Mouse (Mus musculus) left cerebral cortex, postnatal 10 days (tissue): Measurements from ENCODE around the gene Zfhx3. TPM values are rescaled to one million over a fixed set of nuclear protein-coding genes. Genes with fewer than 3 reads are reported as not detected.
A peak's percentile ranks its signal among the peaks of the same experiment; 100 is the strongest.

Source experiments
- DNase-seq, 2 experiments: peaks; one replicate each; pipeline ENCODE4 v3.0.0; 2021 to 2022; ENCODE audit warnings: low spot score in 2 of 2, mixed read lengths in 1 of 2; ENCODE audit errors: extremely low spot score in 1 of 2
- intact Hi-C: fragments of 180-260 bp; cut with DNase I; formaldehyde crosslinking; loops from one replicate; pipeline ENCODE4 v1.15.1; 2025
- total RNA-seq, 2 experiments: library from RNA; stranded (reverse); gene quantifications; 2 replicates each; pipeline ENCODE4 v1.2.3; 2021

Zfhx3 gene
- total RNA-seq, 2 experiments from 2014 or later = 3.9 to 4.4 TPM

DNA sequence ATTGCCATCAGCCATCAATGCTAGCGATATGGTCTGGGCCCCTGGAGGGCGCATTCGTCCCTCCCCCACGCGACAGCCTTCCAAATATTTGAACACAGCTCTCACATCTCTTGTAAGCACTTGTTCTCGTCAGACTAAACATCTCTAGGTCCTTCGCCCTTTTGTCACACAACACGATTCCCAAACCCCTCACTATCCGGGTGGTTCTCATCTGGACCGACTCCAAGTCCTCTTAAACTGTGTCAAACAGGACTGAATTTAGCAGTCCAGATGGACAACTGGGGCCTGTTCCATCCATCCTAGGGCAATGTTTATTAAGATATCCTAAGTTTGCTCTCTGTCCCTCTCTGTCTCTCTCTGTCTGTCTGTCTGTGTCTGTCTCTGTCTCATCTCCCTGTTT, 532.1 kb downstream of the Zfhx3 start:
- intact Hi-C loops = no loop called here
- no peak for DNase-seq

DNA sequence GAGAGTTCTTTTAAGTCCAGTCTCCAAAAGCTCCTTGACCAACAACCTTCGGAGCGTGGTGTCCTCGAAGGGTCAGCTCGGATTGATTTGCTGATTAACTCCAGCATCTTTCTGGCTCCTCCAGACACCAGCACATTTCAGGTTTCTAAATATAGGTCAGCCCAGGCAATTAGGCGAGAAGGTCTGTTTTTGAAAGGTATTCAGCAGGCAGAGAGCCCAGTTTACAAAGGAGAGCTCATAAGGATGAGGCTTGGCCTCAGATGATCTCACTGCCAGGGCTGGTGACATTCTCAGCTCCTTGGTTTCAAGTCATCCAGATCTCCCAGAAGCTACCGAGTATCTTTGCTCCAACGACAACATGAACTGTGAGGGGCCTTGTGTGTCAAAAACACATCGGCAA, 535.7 kb downstream of the Zfhx3 start:
- intact Hi-C loops = no loop called here
- no peak for DNase-seq

DNA sequence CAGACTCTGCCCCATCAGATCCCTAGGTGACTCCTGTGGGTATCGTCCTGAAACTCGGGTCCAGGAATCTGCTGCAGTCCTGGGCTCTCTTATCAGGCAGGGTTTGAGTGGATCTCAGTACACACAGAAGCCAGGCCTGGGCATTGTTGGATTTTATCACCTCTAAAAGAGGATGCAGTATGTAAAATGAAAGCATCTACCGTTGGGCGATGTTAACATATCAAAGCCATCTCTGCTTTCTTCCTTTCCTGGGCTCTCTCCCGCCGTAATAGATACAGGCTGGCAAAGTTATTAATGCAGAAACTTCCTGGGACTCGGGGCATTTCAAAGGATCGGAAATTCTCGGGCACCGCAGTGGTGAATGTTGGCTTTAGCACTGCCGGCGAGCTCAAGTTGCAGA, 537.7 kb downstream of the Zfhx3 start:
- intact Hi-C loops = no loop called here
- no peak for DNase-seq

DNA sequence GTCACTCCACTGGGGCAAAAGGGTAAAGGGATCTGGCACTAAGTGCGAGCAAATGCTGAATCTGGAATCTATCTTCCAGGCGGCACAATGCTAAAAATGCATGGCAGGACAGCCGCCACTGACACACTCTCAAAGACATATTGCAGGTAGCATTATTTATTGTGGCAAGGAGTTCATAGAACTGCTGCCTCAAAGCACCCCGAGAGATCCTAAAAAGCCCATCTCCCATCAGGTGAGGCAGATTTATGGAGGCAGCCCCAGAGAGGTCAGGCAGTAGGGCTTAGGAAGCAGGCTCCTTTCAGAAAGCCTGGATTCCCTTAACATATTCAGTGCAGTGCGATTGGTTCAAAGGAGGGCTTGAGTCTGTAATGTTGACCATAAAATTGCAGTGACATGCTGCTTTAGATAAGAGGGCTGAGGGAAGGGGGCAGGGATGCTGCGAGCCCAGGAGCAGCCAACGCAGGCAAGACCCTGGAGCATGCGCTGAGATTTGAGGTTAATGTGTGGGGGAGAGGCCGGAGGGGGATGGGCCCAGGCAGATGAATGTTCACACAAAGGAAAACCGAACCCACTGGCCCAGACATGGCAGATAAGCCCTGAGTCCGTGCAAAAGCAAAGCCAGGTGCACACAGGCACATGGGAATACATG, 538.8 kb downstream of the Zfhx3 start:
- intact Hi-C loops = no loop called here
- DNase-seq = no peak

DNA sequence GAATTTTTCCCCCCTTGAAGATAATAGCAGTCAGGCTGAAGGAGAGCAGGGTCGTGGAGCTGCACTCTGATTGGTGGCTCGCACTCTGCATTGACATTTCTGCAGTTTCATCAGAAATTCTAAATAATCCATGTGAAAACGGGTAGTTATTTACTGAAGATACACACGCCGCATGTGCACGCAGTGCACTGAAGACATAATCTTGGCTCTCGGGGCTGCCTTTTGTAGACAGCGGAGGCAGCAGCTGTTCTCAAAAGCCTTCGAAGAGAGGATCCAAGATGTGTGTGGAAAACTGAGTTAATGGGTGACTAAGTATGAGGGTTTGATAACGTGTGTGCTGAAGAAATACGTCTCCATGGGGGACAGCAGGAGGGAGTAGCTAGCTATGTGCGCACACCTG, 553.7 kb downstream of the Zfhx3 start:
- DNase-seq = no peak

DNA sequence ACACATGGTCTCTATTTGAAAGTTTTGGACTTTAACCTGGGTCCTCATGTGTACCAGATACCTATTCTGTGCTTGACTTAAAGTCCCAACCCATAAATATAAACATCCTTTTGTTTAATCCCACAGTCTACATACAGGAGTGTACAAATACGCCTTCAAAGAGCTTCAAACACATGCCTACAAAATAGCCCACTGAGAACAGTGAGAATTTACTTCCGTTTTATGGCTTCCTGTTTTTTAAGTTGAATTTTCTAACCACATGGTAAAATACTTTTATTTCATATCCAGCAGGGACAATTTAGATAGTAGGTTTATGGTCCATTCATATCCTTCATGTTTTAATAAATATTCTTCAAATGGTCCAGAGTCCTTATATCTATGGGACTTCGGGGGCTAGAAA, 564.3 kb downstream of the Zfhx3 start:
- intact Hi-C loops = no loop called here
- no peak for DNase-seq

More for the DNA sequence above, 553.7 kb downstream of the Zfhx3 start:
- intact Hi-C loops = no loop called here

DNA sequence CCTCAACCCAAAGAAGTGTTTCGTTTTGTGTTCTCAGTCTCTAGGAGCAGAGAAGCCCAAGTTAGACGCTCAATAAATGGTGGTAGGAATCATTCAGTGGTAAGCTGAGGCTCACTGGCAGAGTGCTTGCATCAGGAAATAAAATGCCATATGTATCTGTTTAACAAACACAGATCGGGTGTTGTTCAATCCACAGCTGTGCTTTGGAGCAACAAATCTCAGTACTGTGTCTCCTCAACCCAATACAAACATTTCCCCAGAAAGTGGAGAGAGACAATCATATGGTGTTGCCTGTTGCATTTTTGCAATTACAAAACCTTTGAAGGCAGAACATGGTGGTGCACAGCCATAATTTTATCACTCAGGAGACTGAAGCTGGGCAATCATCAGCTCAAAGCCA, 565.3 kb downstream of the Zfhx3 start:
- no peak for DNase-seq
- intact Hi-C loops = no loop called here

DNA sequence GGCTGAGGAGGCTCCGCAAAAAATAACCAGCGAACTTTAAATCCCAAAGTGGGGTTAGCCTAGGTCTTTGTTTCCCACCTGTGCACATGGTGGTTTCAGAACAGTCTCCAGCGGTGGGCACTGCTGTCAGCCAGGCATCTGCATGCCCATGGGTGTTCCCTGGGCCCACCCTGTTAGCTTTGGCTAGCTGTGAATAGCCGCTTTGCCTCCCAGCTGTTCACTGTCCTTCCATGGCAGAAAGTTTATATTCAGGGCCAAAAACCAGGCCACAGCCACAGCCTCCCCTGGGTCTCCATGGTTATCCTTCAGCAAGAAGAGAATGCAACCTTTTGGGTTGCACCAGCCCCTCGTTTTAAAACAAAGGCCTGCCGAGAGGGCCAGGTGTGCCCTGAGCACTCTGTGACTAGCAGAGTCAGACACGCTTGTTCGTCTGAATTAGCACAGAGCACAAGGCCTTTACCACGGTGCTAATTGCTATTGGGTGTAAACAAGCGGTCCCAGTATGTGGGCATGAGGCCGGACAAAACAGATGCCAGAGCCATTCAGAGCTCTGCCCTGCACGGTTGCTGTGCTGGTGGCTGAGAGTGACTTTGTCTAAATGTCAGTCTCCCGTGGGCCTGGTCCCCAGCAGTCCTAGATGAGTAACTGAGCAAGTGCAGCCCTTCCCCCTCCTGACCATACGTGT, 568.3 kb downstream of the Zfhx3 start:
- intact Hi-C loops = no loop called here
- DNase-seq = no peak

DNA sequence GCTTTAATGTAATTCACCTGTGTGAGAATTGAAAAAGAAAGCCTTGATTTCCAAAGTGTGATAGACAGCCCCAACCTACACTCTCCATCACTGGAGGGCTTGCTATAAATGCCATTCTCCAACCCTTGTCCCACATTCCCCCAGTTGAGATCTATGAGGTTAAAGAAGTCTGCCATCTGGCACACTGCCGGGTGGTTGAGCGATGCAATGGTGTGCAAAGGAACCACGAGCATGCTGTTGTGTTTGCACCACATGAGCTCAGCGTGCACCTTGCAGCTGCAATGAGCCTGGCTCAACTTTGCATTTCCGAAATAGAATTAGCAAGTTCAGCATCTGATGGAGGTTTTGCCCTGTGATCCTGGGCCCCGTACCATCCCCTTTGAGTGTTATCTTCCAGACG, 575.7 kb downstream of the Zfhx3 start:
- no peak for DNase-seq
- intact Hi-C loops = no loop called here

DNA sequence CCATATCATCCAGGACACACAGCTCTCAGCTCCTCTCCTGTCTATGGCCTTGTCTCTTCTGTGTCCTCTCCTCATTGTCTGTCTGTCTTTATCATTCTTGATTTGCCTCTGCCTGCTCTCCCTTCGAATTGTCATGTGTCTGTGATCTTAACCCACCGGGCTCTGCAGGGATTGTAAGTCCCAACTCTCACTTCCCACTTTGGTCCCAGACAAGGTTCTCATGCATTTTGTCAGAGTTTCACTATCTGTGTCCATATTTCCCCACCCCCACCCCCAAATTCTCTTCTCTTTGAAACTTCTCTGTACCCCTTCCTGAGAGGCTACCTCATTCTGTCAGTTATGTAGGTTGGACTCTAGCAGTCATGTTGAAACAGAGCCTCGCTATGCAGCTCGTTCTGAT, 579.6 kb downstream of the Zfhx3 start:
- intact Hi-C loops = no loop called here
- no peak for DNase-seq

DNA sequence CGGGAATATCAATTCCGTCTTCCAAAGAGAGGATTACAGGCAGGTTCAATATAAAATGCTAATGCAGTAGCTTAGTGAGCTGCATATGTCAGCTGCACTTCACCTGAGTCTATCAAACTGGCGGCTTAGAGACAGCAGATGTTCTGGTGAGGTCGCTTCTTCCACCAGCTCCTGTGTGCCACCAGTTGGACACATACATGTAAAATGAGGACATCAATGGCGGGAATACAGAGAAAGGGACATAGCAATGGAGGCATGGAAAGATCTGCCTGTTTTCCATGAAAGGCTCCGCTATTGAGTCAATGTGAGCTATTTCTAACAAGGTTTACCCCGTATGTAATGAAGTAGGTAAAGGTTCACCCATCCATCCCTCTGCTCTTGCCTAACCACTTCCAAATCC, 587.0 kb downstream of the Zfhx3 start:
- no peak for DNase-seq
- intact Hi-C loops = no loop called here

DNA sequence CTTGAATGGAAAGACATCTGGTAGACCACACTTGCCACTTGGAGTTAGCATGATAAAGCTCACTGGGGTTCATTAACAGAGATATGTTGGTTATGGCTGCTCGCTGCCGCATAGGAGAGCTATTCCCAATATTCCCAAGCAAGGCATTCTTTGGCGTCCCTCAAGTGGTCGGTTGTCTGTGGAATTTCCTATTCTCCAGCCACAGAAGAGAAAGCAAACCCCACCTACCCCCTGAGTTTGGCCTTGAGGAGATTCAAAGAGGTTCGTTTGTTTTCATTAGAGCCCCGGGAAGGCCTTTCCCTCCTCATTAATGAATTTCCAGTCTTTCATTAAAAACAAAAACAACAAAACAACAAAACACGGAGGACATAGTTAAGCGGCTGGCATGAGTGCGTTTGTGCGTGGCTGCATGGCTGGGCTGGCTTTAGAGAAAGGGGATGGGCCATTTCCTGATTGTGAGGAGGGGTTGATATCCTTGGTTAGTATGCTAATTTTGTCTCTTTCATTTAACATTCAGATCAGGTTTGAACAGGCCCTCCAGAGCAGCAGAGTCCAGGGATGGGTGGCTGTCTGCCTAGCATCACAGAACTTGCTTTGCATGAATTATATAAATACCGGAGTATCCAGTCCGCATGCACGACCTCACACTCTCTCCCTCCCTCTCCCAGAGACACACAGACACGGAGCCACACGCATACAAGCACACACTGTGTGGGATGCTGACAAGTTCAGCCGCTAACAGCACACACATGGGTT, 592.9 kb downstream of the Zfhx3 start:
- intact Hi-C loops = no loop called here
- no peak for DNase-seq

DNA sequence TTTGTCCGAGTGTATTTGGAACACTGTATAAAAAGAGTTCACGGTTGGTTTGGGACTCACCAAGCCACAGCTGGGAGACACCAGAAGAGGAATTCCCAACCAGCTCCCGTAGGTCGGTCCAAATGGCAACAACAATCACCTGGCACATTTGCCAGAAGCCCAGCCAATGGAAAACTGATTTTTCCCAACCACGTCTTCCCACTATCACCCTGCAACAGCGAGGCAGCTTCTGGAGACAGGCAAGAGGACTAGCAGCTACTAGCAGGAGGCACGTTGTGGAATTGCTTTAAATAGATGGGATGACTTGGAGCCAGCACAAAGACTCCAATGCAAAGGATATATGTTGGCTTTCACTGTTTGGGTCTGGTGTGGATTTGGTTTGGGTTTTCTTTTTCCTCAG, 593.7 kb downstream of the Zfhx3 start:
- peak in 1 of 2 experiments; percentile 10 for DNase-seq
- intact Hi-C loops = no loop called here

DNA sequence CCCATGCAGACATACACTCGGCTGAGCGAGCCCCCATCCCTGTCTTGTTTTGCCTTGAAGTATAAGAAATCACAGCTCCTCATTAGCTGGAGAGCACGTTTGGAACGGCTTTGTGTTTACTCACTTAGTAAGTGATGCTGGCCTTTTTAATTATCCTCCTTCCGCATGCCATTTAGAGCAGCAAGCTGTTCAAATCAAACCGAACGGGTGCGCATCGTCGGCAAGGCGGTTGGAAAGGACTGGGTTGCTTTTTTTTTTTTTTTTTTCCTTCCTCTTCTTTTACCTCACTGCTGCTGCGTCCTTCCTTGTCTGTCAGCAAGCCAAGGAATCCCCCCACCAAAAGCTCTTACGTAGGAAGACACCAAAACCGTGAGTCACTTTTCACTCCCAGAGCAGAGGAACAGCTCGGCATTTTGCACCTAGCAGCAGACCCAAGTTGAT, 594.5 kb downstream of the Zfhx3 start:
- intact Hi-C loops = no loop called here
- DNase-seq = peak in 1 of 2 experiments; percentile 36

DNA sequence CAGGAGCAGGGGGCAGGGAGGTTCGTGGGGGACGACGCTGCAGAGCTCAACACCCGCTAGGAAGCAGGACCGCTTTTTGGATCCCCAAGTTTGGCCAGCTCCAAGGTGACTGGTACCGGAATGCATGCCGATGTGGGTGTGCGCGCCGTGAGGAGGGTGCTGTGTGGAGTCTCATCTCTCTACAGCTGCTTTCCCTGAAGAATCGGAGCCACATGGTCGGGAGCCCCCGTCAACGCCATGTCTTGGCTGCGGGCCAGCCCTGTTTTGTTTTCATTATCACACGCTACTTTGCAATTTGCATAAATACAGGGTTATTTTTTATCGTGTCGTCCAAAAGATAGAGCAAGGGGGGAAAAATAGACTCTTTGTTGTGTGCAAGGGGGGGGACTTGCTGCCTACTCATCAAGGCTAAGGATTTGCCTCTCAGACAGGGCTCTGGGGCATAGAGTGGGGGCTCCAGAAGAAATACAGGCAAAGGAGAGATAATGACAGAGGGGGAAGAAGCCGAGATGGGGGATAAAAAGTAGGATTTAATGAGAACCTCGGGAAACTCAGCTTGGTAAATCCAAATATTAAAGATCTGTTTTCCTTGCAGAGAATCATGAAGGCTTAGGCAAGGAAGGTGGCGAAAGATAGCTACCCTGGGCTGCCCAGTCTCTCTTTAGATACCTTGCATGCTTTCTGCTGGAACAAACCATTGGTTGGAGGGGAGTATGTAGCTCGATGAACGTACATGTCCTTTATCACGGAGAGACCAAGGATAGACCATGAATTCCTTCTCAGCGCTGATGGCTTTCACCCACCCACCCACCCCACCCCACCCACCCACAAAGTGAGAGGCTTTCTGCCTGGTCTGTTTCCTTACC, 595.5 kb downstream of the Zfhx3 start:
- peak; percentile 33 to 59 for DNase-seq

DNA sequence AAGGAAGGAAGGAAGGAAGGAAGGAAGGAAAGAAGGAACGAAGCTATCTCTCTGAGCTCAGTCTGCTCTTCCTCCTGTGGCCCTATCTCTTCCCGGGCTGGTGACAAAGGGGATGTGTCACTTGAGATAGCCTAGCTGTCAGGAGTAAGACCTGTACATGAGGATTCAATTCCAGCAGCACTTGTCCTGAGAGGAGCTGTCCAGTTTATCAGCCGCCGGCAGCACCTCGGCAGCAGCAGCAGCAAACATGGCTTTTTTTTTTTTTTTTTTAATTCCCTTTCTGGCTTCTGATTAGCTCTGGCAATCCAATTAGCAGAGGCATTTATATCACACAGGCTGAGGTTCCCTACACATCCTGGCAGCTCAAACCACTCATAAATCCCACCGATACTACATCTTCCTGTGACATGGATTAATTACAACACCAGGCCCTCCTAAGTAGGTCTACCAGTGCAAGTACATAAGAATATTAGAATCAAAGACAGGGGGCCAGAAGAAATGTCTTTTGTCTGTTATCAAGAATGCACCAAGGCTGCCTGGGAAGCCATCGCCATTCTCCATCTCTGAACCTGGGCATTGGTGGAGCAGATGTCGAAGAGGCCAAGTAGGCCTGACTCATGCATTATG, 596.6 kb downstream of the Zfhx3 start:
- intact Hi-C loops = no loop called here
- no peak for DNase-seq

More for the DNA sequence above, 595.5 kb downstream of the Zfhx3 start:
- intact Hi-C loops = no loop called here

DNA sequence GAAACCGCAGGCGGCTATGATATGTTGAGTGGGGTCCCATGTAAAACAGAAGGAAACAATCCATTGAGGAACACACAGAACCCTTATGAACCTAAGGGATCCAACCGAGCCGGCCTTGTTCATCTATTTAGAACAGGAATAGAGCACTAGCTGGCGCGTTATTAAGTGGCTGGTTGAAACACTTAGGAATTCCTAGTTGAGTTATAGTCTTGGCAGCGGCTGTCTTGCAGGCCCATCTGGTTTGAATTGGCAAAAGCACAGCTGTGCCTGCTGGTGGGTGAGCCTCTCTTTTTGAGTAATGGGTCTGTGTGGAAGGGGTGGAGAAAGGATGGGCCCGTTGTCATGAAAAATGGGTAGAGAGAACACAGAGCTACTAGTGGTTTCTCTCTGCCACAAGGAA, 610.1 kb downstream of the Zfhx3 start:
- intact Hi-C loops = no loop called here
- DNase-seq = no peak

DNA sequence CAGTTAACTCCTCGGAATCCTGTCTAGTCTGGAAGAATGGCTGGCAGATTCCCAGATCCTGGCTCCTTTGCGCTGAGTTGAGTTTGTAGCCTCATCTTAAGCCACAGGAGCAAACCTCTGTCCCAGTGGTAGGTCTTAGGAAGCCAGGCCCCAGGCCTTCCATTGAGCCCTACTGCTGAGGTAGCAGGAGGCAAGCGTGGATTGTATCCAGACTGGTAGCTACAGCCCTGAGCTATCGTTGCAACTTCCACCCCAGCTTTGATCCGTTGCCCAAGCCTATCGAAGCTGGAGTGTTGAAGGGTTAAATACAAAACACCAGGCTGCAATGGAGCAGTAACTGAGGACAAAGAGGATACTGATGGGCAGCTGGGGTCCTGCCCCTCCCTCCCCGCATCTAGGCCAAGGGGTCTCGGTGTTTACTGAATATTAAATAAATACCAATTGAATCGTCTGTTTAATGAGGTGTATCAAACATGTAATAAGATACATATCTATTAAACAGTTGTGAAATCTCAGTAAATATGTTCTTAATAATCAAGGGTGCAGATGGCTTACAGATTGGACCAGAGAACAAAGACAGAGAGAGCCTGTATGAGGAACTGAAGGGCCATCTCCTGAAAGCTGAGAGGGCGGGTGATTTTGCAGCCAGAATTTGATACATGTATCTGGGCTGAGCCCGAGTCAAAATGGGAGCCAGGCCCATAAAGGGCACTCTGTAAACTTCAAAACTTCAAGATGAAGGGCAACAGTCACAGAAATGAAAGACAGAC, 611.5 kb downstream of the Zfhx3 start:
- no peak for DNase-seq
- intact Hi-C loops = no loop called here
